Mouse (Mus musculus): ENCODE measurements at regions not wholly inside any gene's neighbourhood (a gene's known extent, or its start where the extent isn't known, plus 50 kb on each side); places are given as distances from the start of the nearest gene placed in this dataset.

DNA sequence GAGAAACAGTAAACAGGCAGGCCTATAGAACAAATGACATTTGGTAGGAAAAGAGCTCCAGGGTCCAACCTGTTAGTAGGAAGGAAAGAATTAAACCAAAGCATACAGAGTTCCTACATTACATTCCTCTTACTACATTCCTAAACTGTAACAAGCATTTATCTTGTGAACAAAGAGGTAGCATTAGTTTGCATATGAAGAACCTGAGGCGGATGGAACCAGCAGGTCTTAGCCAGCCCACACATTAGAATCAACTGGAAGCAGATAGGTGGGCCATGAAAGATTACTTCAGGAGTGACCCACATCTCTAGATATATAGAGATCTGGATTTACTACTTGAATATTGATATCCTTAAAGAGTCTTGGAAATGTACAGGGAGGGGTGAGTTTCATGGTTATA lies 238.8 kb downstream of the Klf5 start:
- Histone ChIP-seq H3K36me3 (ENCODE audit: control insufficient read depth, insufficient read depth, low read length) (no peaks in the 10 kb centered on the region), H3K9me3 (ENCODE audit: control insufficient read depth, low read length) (no peaks in the 10 kb centered on the region), H3K9ac (ENCODE audit: low read length) (no peak overlapping the region), H3K27ac (ENCODE audit: low read depth, low read length) (no peak overlapping the region), H3K27me3 (ENCODE audit: control insufficient read depth, insufficient read depth, low read length) (no peaks in the 10 kb centered on the region), H3K4me2 (no peak overlapping the region), H3K4me1 (ENCODE audit: control insufficient read depth, insufficient read depth, low read length) (no peaks in the 10 kb centered on the region), H3K4me3 (ENCODE audit: low read depth, low read length) (no peak overlapping the region)
- DNase-seq (ENCODE audit: low spot score, missing footprints) (no peak), ATAC-seq (ENCODE audit: low FRiP score) (no peak)
- 86% methylated on average over 1 of the region's 1 CpGs for WGBS

DNA sequence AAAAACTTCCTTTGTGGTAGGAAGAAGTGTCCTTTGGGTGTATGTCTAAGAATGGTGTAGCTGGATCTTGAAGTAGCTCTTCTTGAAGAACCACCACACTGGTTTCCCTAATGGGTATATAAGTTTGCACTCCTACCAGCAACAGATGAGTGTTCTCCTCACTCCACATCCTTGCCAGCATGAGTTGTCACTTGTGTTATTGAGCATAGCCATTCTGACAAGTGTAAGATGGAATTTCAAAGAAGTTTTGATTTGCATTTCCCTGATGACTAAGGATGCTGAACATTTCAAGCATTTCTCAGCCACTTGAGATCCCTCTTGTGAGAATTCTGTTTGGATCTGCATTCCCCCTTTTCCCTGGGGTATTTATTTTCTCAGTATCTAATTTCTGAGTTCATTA lies 243.2 kb downstream of the Klf5 start:
- H3K9ac ChIP-seq (ENCODE audit: low read length), result no peak overlapping the region
- no peak for ATAC-seq (ENCODE audit: low FRiP score)

DNA sequence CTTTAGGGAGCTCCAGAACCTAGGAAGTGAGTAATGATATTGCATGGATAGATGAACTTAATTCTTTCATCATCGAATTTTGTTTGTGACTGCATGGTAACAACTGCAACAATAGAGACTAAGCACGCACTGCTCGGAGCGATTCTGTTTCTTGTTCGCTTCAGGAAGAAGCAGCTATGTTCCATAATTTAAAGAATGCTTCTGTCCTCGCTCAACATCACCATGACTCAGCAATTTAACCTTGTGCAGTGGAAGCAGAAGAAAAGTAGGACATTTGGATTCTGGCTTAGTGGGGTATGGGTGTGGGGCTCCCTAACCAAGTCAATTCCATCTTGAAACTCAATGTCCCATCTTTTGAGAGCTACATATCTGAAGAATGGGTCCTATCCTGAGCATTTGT lies 249.4 kb downstream of the Klf5 start:
- Histone ChIP-seq H3K27me3 (ENCODE audit: control insufficient read depth, insufficient read depth, low read length) (no peaks in the 10 kb centered on the region), H3K9me3 (ENCODE audit: control insufficient read depth, low read length) (no peaks in the 10 kb centered on the region), H3K4me1 (ENCODE audit: control insufficient read depth, insufficient read depth, low read length) (no peaks in the 10 kb centered on the region), H3K4me3 (ENCODE audit: low read depth, low read length) (no peak overlapping the region), H3K36me3 (ENCODE audit: control insufficient read depth, insufficient read depth, low read length) (no peaks in the 10 kb centered on the region), H3K9ac (ENCODE audit: low read length) (no peak overlapping the region), H3K4me2 (no peak overlapping the region), H3K27ac (ENCODE audit: low read depth, low read length) (no peak overlapping the region)
- no peak for ATAC-seq (ENCODE audit: low FRiP score)
- no peak for DNase-seq (ENCODE audit: low spot score, missing footprints)
- WGBS, result 93% methylated on average over 6 of the region's 6 CpGs

More for the DNA sequence above, 243.2 kb downstream of the Klf5 start:
- no peak overlapping the region for H3K4me2 ChIP-seq
- no peaks in the 10 kb centered on the region for H3K27me3 ChIP-seq (ENCODE audit: control insufficient read depth, insufficient read depth, low read length)
- no peak overlapping the region for H3K4me3 ChIP-seq (ENCODE audit: low read depth, low read length)
- H3K36me3 ChIP-seq (ENCODE audit: control insufficient read depth, insufficient read depth, low read length), result no peaks in the 10 kb centered on the region
- H3K9me3 ChIP-seq (ENCODE audit: control insufficient read depth, low read length), result no peaks in the 10 kb centered on the region
- no peak for DNase-seq (ENCODE audit: low spot score, missing footprints)
- H3K27ac ChIP-seq (ENCODE audit: low read depth, low read length), result no peak overlapping the region
- H3K4me1 ChIP-seq (ENCODE audit: control insufficient read depth, insufficient read depth, low read length), result no peaks in the 10 kb centered on the region

DNA sequence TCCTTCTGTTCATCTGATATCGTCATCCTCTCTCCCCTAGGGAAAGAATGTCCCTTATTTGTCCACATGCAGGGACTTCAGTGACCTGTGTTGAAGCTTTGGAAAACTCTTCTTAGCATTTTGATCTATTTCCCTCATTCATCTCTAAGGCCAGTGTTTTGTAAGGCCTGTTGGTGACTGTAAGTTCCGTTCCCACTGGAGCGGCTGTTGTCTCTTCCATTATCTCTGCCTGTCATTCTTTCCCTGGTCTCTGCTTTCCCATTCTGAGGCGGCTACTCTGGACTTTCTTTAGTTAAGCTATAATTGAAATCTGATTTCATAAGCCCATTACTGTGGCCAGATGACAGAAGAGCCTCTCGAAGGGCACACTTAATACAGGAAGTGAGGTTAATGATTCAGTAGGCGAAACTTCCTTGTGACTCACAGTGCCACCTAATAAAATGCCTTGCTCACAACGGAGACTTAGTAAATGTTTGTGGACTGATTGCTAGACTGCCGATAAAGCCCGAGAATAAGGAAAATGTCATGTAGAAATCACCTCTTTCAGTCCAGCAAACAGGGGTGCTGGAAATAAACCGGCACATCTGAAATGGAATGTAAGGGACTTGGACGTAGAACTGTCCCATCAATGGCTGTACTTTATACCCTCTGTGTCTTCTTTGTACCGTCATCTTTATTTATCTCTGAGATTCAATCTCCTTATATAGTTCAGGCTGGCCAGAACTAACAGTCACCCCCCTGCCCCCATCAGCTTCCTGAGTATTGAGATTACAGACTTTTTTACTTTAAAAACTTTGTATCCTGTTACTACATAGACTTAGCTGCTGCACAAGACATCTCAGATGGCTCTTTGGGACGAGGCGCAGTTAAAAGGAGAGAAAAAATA lies 250.1 kb downstream of the Klf5 start:
- H3K4me3 ChIP-seq (ENCODE audit: low read depth, low read length), result no peak overlapping the region
- no peaks in the 10 kb centered on the region for H3K36me3 ChIP-seq (ENCODE audit: control insufficient read depth, insufficient read depth, low read length)
- no peak overlapping the region for H3K4me2 ChIP-seq
- no peak overlapping the region for H3K9ac ChIP-seq (ENCODE audit: low read length)
- 93% methylated on average over 14 of the region's 14 CpGs for WGBS
- ATAC-seq (ENCODE audit: low FRiP score) (no peak), DNase-seq (ENCODE audit: low spot score, missing footprints) (no peak)
- H3K27ac ChIP-seq (ENCODE audit: low read depth, low read length), result no peak overlapping the region
- H3K4me1 ChIP-seq (ENCODE audit: control insufficient read depth, insufficient read depth, low read length), result no peaks in the 10 kb centered on the region
- no peaks in the 10 kb centered on the region for H3K9me3 ChIP-seq (ENCODE audit: control insufficient read depth, low read length)
- H3K27me3 ChIP-seq (ENCODE audit: control insufficient read depth, insufficient read depth, low read length), result no peaks in the 10 kb centered on the region

DNA sequence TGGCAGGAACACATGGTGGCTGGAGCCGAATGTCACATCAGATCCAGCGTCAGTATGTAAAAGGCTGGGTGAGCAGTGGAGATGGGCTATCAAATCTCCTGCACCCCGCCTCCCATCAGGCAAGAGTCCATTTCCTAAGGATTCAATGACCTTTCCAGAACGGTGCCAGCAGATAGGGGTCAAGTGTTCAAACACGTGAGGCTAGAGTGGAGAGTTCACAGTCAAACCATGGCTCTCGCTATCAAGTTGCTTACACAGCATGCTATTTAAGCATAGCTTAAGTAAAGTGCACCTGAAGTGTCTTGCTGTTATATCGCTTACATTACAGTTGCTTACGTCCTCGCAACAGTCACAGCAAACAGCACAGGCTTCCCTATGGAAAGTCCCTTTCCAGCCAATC lies 265.5 kb downstream of the Klf5 start:
- H3K9ac ChIP-seq (ENCODE audit: low read length), result no peak overlapping the region

DNA sequence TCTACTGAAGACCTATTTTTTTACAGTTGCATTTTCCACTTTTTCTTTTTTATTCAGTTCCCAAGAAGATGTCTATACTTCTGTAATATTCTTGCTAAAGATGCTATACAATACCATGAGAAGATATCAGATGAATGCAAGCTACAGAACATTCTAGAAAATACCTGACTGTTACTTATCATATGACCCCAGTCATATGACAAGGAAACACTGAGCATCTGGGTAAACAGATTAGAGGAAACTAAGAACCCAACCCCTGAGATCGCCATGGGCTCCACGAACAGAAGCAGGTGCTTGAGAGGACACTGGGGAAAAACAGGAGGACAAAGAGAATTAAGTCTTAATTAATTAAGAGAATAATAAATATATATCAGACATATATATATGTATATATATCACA lies 275.7 kb downstream of the Klf5 start:
- no peak for ATAC-seq (ENCODE audit: low FRiP score)
- Histone ChIP-seq H3K9me3 (ENCODE audit: control insufficient read depth, low read length) (no peaks in the 10 kb centered on the region), H3K36me3 (ENCODE audit: control insufficient read depth, insufficient read depth, low read length) (no peaks in the 10 kb centered on the region), H3K9ac (ENCODE audit: low read length) (no peak overlapping the region), H3K4me1 (ENCODE audit: control insufficient read depth, insufficient read depth, low read length) (no peaks in the 10 kb centered on the region), H3K4me3 (ENCODE audit: low read depth, low read length) (no peak overlapping the region), H3K27ac (ENCODE audit: low read depth, low read length) (no peak overlapping the region), H3K4me2 (no peak overlapping the region), H3K27me3 (ENCODE audit: control insufficient read depth, insufficient read depth, low read length) (no peaks in the 10 kb centered on the region)
- no peak for DNase-seq (ENCODE audit: low spot score, missing footprints)
- 84% methylated on average over 2 of the region's 2 CpGs for WGBS

More for the DNA sequence above, 265.5 kb downstream of the Klf5 start:
- no peaks in the 10 kb centered on the region for H3K4me1 ChIP-seq (ENCODE audit: control insufficient read depth, insufficient read depth, low read length)
- no peaks in the 10 kb centered on the region for H3K36me3 ChIP-seq (ENCODE audit: control insufficient read depth, insufficient read depth, low read length)
- DNase-seq (ENCODE audit: low spot score, missing footprints) (no peak), ATAC-seq (ENCODE audit: low FRiP score) (no peak)
- H3K4me3 ChIP-seq (ENCODE audit: low read depth, low read length), result no peak overlapping the region
- no peaks in the 10 kb centered on the region for H3K9me3 ChIP-seq (ENCODE audit: control insufficient read depth, low read length)
- no peaks in the 10 kb centered on the region for H3K27me3 ChIP-seq (ENCODE audit: control insufficient read depth, insufficient read depth, low read length)
- no peak overlapping the region for H3K4me2 ChIP-seq
- WGBS, result 84% methylated on average over 9 of the region's 9 CpGs
- H3K27ac ChIP-seq (ENCODE audit: low read depth, low read length), result no peak overlapping the region

DNA sequence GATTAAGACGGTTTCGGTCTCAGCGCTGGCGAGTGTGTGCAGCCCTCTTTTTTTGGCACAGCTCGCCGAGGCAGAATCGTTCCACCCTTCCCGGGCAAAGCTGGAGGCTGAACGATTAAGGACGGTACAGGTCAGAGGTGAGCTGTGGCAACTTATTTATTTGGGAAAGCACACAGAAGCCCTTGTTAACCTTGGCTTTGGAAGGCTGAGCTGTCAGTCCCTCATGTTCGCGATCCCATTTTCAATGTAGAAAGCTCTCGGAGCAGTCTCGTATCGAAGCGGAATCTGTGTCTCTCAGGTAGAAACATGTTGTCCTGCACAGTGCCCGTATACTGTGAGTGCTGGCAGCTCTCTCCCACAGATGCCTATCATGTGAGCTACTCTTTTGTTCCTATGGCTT lies 280.2 kb downstream of the Klf5 start:
- no peak for DNase-seq (ENCODE audit: low spot score, missing footprints)
- no peaks in the 10 kb centered on the region for H3K4me1 ChIP-seq (ENCODE audit: control insufficient read depth, insufficient read depth, low read length)
- no peak overlapping the region for H3K4me2 ChIP-seq
- H3K4me3 ChIP-seq (ENCODE audit: low read depth, low read length), result no peak overlapping the region
- no peaks in the 10 kb centered on the region for H3K36me3 ChIP-seq (ENCODE audit: control insufficient read depth, insufficient read depth, low read length)
- H3K27ac ChIP-seq (ENCODE audit: low read depth, low read length), result no peak overlapping the region
- WGBS, result 85% methylated on average over 17 of the region's 17 CpGs
- no peak for ATAC-seq (ENCODE audit: low FRiP score)
- no peaks in the 10 kb centered on the region for H3K27me3 ChIP-seq (ENCODE audit: control insufficient read depth, insufficient read depth, low read length)
- no peak overlapping the region for H3K9ac ChIP-seq (ENCODE audit: low read length)
- H3K9me3 ChIP-seq (ENCODE audit: control insufficient read depth, low read length), result no peaks in the 10 kb centered on the region

DNA sequence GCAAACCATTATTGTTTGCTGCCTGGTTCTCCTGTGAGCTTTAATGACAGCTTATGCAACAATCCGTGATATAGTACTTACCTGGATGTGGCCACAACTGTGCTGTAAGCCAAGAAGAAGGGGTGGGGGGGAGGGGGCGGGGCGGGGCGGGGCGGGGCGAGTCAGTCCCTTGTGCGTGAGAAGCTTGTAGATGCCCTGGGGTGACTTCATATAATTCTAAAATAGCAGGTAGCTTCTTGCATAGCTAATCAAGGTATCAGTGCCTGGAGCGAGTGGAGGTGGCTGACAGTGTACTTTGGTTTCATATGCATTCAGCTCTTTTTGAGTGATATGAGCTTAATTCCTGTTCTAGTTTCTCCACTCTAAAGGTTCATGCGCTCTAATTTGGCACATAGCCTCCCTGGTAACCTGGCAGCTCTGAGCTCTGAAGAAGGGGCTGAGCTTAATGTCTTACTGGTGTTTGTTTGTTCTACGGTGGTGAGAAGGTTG lies 280.8 kb downstream of the Klf5 start:
- no peaks in the 10 kb centered on the region for H3K27me3 ChIP-seq (ENCODE audit: control insufficient read depth, insufficient read depth, low read length)
- H3K4me2 ChIP-seq, result no peak overlapping the region
- ATAC-seq (ENCODE audit: low FRiP score), result no peak
- no peak overlapping the region for H3K27ac ChIP-seq (ENCODE audit: low read depth, low read length)
- H3K9me3 ChIP-seq (ENCODE audit: control insufficient read depth, low read length), result no peaks in the 10 kb centered on the region
- 34% methylated on average over 10 of the region's 10 CpGs for WGBS
- H3K4me3 ChIP-seq (ENCODE audit: low read depth, low read length), result no peak overlapping the region
- DNase-seq (ENCODE audit: low spot score, missing footprints), result no peak
- H3K36me3 ChIP-seq (ENCODE audit: control insufficient read depth, insufficient read depth, low read length), result no peaks in the 10 kb centered on the region
- H3K9ac ChIP-seq (ENCODE audit: low read length), result no peak overlapping the region
- H3K4me1 ChIP-seq (ENCODE audit: control insufficient read depth, insufficient read depth, low read length), result no peaks in the 10 kb centered on the region

DNA sequence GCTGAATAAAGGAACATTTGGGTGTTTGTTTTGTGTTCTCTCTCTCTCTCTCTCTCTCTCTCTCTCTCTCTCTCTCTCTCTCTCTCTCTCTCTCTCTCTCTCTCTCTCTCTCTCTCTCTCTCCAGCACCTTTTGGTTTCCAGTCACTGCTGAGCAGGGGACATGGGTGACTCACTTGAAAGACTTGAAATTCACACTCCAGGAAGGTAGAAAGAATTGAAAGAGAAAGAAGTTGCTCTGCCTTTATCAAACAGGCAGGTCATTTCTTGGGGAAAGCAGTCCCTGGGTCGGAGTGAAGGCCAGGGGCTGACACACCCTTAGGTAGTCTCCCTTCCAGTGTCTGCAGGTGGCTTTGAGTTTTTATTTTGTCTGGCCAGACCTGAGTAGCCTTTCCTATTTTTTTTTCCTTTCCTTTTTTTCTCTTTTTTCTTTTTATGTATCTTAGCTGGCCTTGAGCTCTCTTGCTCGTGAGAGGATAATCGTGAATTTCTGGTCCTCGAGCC lies 281.3 kb downstream of the Klf5 start:
- no peak overlapping the region for H3K4me2 ChIP-seq
- DNase-seq (ENCODE audit: low spot score, missing footprints), result no peak

More for the DNA sequence above, 281.3 kb downstream of the Klf5 start:
- Histone ChIP-seq H3K27ac (ENCODE audit: low read depth, low read length) (no peak overlapping the region), H3K9me3 (ENCODE audit: control insufficient read depth, low read length) (no peaks in the 10 kb centered on the region), H3K4me1 (ENCODE audit: control insufficient read depth, insufficient read depth, low read length) (no peaks in the 10 kb centered on the region), H3K4me3 (ENCODE audit: low read depth, low read length) (no peak overlapping the region), H3K27me3 (ENCODE audit: control insufficient read depth, insufficient read depth, low read length) (no peaks in the 10 kb centered on the region), H3K36me3 (ENCODE audit: control insufficient read depth, insufficient read depth, low read length) (no peaks in the 10 kb centered on the region), H3K9ac (ENCODE audit: low read length) (no peak overlapping the region)
- 92% methylated on average over 4 of the region's 4 CpGs for WGBS
- ATAC-seq (ENCODE audit: low FRiP score), result no peak

Measured in midbrain, embryonic 11.5 days (tissue).